Mouse (Mus musculus): ENCODE results near the gene Nkx1-2. TPM values are rescaled to one million over a fixed set of nuclear protein-coding genes. Genes with fewer than 3 reads are reported as not detected.

Nkx1-2 gene
- polyA plus RNA-seq, 1 experiment from 2014 or later = not detected

DNA sequence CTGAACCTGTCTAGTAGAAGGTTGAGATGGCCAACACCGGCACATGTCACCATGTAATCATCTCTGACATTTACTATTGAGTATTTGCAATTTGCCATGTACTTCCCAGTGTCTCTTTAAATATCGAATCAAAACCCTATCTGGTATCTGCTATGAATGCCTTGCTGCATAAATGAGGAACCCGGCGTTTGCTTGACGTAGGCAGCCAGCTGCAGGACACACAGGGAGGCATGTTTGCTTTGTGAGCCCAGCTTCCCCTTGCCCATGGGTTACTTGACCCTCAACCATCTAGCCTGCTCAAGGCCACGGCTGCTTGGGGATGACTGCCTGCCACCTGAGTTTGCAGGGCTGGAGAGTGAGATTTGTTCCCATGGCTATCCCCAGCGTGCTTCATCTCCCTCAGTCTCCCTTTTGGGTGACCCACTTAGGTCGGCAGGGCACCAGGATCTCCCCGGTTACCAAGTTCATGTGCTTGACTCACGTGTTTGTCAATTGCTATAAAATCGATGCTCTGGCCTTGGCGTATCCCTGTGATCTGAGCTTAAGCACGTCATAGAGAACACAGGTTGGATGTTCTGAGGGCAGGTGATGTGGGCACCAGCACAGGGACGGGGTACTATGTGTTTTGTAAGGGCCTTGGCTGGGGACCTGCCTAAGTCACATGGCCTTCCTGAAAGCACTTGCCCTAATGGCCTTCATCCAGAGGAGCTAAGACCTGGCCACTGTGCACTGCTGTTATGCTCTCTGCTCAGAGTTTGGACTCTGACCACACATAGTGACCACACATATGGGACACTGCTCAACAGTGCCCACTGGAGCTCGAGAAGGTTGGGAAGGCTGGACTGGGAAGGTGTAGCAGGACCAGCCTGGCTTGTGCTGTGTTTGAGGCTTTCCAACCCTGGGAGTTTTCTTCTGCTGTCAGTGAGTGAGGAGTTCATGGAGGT is 20.8 kb upstream of the Nkx1-2 start:
- no peak for ATAC-seq (replicated peaks; ENCODE audit: low FRiP score)
- Histone ChIP-seq H3K27ac (no peak overlapping the region), H3K4me2 (no peak overlapping the region), H3K27me3 (no peaks in the 10 kb centered on the region), H3K36me3 (no peaks in the 10 kb centered on the region), H3K4me3 (replicated peaks) (no peak overlapping the region), H3K9me3 (replicated peaks) (no peaks in the 10 kb centered on the region), H3K9ac (no peak overlapping the region), H3K4me1 (peaks cover 10% of the 10 kb centered on the region)
- 90% methylated on average over 15 of the region's 15 CpGs for WGBS

DNA sequence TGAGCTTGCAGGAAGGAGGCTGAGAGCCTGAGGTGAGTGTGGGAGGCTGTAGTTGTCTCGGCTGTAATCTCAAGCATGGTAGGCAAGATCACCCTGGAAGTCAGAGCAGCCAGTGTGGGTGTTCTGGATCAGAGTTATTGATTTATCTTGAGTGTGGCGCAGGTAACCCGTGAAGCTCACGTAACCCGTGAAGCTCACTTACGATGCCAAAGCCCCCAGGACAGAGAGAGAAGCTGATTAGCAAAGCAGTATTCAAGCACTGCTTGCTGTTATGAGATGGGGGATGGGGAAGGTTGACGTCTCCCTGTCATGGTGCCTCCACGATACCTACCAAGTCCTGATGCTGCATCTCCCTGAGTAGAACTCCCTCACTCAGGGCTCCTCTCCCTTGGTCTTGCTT is 20.1 kb upstream of the Nkx1-2 start:
- no peaks in the 10 kb centered on the region for H3K27me3 ChIP-seq
- H3K27ac ChIP-seq = no peak overlapping the region
- no peaks in the 10 kb centered on the region for H3K9me3 ChIP-seq (replicated peaks)
- 83% methylated on average over 8 of the region's 8 CpGs for WGBS
- H3K4me3 ChIP-seq (replicated peaks) = no peak overlapping the region
- H3K9ac ChIP-seq = no peak overlapping the region
- ATAC-seq (replicated peaks; ENCODE audit: low FRiP score) = no peak
- no peaks in the 10 kb centered on the region for H3K36me3 ChIP-seq
- peaks cover 14% of the 10 kb centered on the region for H3K4me1 ChIP-seq
- H3K4me2 ChIP-seq = no peak overlapping the region

GRCm38 (mm10) chr7:132617021-132617564 is 17.7 kb upstream of the Nkx1-2 start:
- no peaks in the 10 kb centered on the region for H3K9me3 ChIP-seq (replicated peaks)
- H3K4me3 ChIP-seq (replicated peaks) = no peak overlapping the region
- 86% methylated on average over 5 of the region's 5 CpGs for WGBS
- H3K4me2 ChIP-seq = no peak overlapping the region
- no peaks in the 10 kb centered on the region for H3K27me3 ChIP-seq
- peaks cover 13% of the 10 kb centered on the region for H3K4me1 ChIP-seq
- H3K9ac ChIP-seq = no peak overlapping the region
- ATAC-seq (replicated peaks; ENCODE audit: low FRiP score) = no peak
- no peaks in the 10 kb centered on the region for H3K36me3 ChIP-seq
- no peak overlapping the region for H3K27ac ChIP-seq

DNA sequence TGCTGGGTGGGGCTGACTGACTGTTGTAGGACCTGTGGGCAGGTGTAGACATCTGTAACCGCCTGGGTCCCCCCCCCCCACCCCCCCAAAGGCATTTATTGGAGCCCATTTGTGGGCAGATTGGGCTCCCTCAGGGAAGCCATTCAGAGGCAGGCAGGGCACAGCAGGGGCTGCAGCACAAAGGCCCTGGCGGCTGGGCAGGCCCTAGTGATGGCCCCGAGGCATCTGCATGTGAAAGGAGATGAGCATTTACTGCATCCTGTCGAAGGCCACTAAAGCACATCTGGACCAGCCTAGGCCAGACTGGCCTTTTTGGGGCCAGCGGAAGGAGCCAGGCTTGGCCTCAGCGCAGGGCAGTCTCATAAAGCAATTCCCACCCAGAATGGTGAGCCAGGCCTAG is 17.0 kb upstream of the Nkx1-2 start:
- WGBS = 46% methylated on average over 6 of the region's 6 CpGs
- Histone ChIP-seq H3K27me3 (no peaks in the 10 kb centered on the region), H3K4me3 (replicated peaks) (no peak overlapping the region), H3K27ac (no peak overlapping the region), H3K4me1 (peaks cover 13% of the 10 kb centered on the region), H3K9me3 (replicated peaks) (no peaks in the 10 kb centered on the region), H3K4me2 (no peak overlapping the region), H3K9ac (no peak overlapping the region), H3K36me3 (no peaks in the 10 kb centered on the region)
- ATAC-seq (replicated peaks; ENCODE audit: low FRiP score) = no peak

GRCm38 (mm10) chr7:132615346-132615745 is 15.9 kb upstream of the Nkx1-2 start:
- Histone ChIP-seq H3K9ac (no peak overlapping the region), H3K4me2 (no peak overlapping the region), H3K27ac (no peak overlapping the region), H3K36me3 (no peaks in the 10 kb centered on the region), H3K27me3 (no peaks in the 10 kb centered on the region), H3K4me3 (replicated peaks) (no peak overlapping the region), H3K9me3 (replicated peaks) (no peaks in the 10 kb centered on the region), H3K4me1 (peaks cover 18% of the 10 kb centered on the region)
- WGBS = 12% methylated on average over 3 of the region's 3 CpGs
- ATAC-seq (replicated peaks; ENCODE audit: low FRiP score) = no peak

DNA sequence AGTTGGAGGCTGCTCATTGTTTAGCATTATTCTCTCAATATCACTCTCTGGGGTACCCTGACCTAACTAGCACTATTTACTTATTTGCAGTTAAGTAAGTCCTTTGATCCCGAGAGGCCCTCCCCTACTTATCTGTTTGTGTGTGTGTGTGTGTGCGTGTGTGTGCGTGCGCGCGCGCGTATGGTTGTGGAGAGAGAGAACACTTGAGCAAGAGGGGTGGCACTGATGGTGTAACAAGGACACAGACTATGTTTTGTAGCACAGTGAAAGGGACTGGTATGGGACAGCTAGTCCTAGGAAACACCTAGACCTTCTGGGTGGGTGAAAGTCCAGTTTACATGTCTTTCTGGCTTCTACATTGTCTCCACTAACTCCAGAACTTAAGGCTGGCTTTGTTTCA is 12.1 kb upstream of the Nkx1-2 start:
- Histone ChIP-seq H3K27me3 (peaks cover 7% of the 10 kb centered on the region; the same call in 1 of the 2 replicates), H3K36me3 (no peaks in the 10 kb centered on the region), H3K9ac (no peak overlapping the region), H3K27ac (no peak overlapping the region), H3K4me2 (no peak overlapping the region), H3K4me3 (replicated peaks) (no peak overlapping the region), H3K9me3 (replicated peaks) (no peaks in the 10 kb centered on the region), H3K4me1 (peaks cover 21% of the 10 kb centered on the region)
- WGBS = 97% methylated on average over 8 of the region's 8 CpGs
- no peak for ATAC-seq (replicated peaks; ENCODE audit: low FRiP score)

DNA sequence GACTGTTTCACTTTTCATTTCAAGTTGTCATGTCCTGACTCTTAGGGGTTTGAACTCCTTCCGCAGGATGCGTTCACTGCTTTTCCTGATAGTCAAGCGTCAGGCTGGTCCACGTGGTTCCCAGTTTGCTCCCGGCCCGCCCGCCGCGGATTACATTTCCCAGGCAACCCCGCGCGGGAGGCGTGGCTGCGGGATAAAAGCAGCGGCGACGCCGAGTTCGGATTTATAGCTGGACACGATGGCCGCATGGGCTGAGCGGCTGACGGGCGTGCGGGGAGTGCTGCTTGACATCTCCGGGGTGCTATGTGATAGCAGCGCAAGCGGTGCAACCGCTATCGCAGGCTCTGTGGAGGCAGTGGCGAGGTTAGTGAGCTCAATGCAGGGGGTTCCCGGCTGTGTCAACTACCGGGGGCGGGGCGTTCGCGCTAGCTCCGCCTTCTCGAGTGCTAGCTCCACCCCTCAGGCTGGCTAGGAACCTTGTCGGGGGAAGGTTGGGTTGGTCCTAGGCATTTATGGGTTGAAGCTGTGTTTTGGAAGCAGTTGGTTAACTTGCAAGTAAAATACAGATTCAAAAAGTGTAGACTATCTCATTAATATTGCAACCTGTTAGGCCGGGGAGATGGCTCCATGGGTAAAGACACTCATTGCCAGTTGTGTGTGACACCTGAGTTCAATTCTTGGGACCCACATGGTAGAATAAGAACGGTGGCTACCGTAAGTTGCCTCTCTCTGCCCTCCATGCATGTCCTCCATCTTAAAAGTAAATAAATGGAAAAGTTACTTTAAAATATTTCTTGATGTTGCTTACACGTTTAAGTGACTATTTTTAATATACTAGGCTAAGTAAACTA is 11.3 kb upstream of the Nkx1-2 start, which contains the start of gene Lhpp:
Gene Lhpp (plus strand): TSS at position 171 of the 851 bp plus-strand sequence.
- ATAC-seq (replicated peaks; ENCODE audit: low FRiP score) = peak; percentile 87
- Histone ChIP-seq H3K9ac (peak within 1 kb of the TSS; percentile 55; the same call in 1 of the 2 replicates), H3K4me2 (peak within 1 kb of the TSS; percentile 82), H3K4me3 (replicated peaks) (peak within 1 kb of the TSS; percentile 71), H3K4me1 (peaks cover 21% of the 10 kb centered on the region), H3K9me3 (replicated peaks) (no peaks in the 10 kb centered on the region), H3K36me3 (no peaks in the 10 kb centered on the region), H3K27me3 (peaks cover 14% of the 10 kb centered on the region), H3K27ac (0 out of 2 replicates have a peak within 1 kb of the TSS, but pooled peaks have one; percentile 42)
- WGBS = 7% methylated on average over 44 of the region's 44 CpGs

DNA sequence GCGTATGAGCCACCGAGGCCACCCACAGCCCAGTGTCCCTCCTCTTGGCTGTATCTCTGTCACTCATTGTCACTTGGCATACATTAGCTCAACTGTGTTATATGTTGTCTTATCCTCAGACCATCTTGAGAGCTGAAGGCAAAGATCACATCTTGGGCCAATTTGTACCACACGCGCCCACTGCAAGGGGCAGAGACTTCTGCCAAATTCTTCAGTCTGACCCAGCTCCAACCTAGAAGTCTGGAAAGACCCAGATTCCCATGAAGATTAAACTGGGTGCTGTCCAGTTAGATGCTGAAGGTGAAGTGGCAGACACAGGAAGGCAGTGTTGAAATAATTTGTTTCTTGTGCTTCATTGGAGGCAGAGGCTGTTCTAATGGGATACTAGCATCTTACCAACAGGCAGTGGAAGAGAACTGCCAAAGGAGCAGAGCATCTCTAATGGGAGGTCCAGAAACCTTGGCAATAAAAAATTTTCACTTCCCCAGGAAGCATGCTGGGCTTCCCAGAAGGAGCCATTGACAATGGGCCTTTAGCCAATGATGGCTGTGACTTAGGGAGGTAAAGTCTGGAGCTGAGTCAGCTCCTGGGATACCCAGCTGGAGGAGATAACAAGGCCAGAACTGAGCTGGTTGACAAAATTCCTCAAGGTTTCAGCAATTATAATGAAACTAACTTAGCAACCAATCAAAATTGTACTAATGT is 9.0 kb upstream of the Nkx1-2 start:
- H3K27ac ChIP-seq = no peak overlapping the region
- no peak overlapping the region for H3K9ac ChIP-seq
- no peaks in the 10 kb centered on the region for H3K9me3 ChIP-seq (replicated peaks)
- no peak for ATAC-seq (replicated peaks; ENCODE audit: low FRiP score)
- no peak overlapping the region for H3K4me3 ChIP-seq (replicated peaks)
- 96% methylated on average over 4 of the region's 4 CpGs for WGBS
- H3K27me3 ChIP-seq = peaks cover 35% of the 10 kb centered on the region
- H3K4me2 ChIP-seq = no peak overlapping the region
- no peaks in the 10 kb centered on the region for H3K36me3 ChIP-seq
- peaks cover 12% of the 10 kb centered on the region for H3K4me1 ChIP-seq

DNA sequence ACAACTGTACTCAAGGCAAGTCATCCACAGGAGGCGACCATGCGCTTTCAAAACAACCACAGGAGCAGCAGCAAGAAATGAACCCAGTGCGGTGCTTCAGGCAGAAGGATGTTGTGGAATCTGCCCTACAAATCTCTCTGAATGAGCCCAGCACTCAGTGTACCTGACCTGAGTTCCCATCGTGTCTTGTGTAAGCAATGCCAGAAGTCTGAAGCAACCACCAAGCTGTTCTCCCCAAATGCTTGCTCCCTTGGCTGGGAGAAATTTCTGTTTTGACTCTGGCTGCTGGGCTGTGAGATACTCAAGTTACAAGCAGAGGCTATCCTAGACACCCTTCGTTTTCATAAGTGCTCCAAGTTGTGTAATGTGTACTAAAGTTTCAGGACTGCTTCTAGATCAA is 6.3 kb upstream of the Nkx1-2 start:
- no peak overlapping the region for H3K4me2 ChIP-seq
- no peak overlapping the region for H3K9ac ChIP-seq
- 39% methylated on average over 5 of the region's 5 CpGs for WGBS
- peaks cover 63% of the 10 kb centered on the region for H3K27me3 ChIP-seq
- H3K4me3 ChIP-seq (replicated peaks) = no peak overlapping the region
- H3K36me3 ChIP-seq = no peaks in the 10 kb centered on the region
- H3K4me1 ChIP-seq = peaks cover 5% of the 10 kb centered on the region
- no peak overlapping the region for H3K27ac ChIP-seq
- no peak for ATAC-seq (replicated peaks; ENCODE audit: low FRiP score)
- H3K9me3 ChIP-seq (replicated peaks) = no peaks in the 10 kb centered on the region

- H3K9ac ChIP-seq = no peak overlapping the region
- no peaks in the 10 kb centered on the region for H3K9me3 ChIP-seq (replicated peaks)
- H3K27me3 ChIP-seq = peaks cover 72% of the 10 kb centered on the region
- WGBS = 87% methylated on average over 4 of the region's 4 CpGs
- H3K4me1 ChIP-seq = peaks cover 3% of the 10 kb centered on the region
- H3K27ac ChIP-seq = no peak overlapping the region
- no peak overlapping the region for H3K4me2 ChIP-seq
- ATAC-seq (replicated peaks; ENCODE audit: low FRiP score) = no peak
- no peak overlapping the region for H3K4me3 ChIP-seq (replicated peaks)
- no peaks in the 10 kb centered on the region for H3K36me3 ChIP-seq
Measured at GRCm38 (mm10) chr7:132604720-132605119, 5.3 kb upstream of the Nkx1-2 start.

DNA sequence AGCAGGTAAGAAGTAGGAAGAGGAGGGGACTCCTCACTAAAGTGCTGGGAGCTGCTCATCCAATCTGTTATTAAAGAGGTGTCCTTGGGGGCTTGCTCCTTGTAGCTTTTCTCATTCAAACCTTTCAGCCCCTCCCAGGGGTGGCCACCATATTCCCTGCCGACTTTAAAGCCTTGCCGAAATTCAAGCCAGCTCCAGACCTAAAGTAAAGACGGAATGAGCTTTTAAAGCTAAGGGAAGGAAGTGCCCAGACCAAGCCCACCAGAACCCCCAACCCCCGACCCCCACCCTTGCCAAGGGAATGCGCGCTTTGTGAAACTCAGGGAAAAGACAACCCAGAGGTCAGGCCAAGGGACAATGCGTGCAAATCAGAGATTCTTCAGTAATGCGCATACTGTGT is 1.5 kb upstream of the Nkx1-2 start:
- peaks cover 97% of the 10 kb centered on the region for H3K27me3 ChIP-seq
- H3K4me3 ChIP-seq (replicated peaks) = no peak overlapping the region
- H3K4me1 ChIP-seq = peaks cover 29% of the 10 kb centered on the region
- 12% methylated on average over 8 of the region's 8 CpGs for WGBS
- no peak for ATAC-seq (replicated peaks; ENCODE audit: low FRiP score)
- no peak overlapping the region for H3K4me2 ChIP-seq
- H3K36me3 ChIP-seq = no peaks in the 10 kb centered on the region
- no peak overlapping the region for H3K27ac ChIP-seq
- H3K9me3 ChIP-seq (replicated peaks) = no peaks in the 10 kb centered on the region
- H3K9ac ChIP-seq = no peak overlapping the region
